Mouse (Mus musculus) left cerebral cortex, postnatal 14 days (tissue): ENCODE measurements around the gene Rnf224. TPM values are rescaled to one million over a fixed set of nuclear protein-coding genes. Genes with fewer than 3 reads are reported as not detected.

Source experiments
- DNase-seq, 2 experiments: peaks; one replicate each; pipeline ENCODE4 v3.0.0; 2021 to 2022; ENCODE audit warnings: low spot score in 2 of 2, mixed read lengths in 1 of 2
- intact Hi-C: fragments of 180-260 bp; cut with DNase I; formaldehyde crosslinking; loops from one replicate; pipeline ENCODE4 v1.15.1; 2025
- total RNA-seq, 2 experiments: library from RNA; stranded (reverse); gene quantifications; 2 replicates each; pipeline ENCODE4 v1.2.3; 2021

The Rnf224 gene
- total RNA-seq, 2 experiments from 2014 or later: not detected

DNA sequence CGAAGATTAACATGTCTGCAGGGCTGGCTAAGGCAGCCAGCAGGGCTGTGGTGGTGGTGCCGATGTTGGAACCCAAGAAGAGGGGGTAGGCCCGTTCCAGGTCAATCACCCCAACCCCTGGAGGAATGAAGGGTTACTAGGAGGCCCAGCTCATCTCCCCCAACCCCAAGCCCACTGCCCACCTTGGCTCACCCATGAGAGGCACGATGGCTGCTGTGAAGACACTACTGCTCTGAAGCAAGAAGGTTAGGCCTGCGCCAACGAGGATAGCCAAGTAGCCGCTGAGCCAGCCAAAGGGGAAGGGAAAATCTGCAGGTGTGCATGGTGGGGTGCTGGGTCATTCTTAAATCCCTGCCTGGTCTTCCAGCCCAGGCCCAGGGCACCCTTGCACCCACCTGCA, 6.0 kb downstream of the Rnf224 start:
- intact Hi-C loops: no loop called here
- no peak for DNase-seq

DNA sequence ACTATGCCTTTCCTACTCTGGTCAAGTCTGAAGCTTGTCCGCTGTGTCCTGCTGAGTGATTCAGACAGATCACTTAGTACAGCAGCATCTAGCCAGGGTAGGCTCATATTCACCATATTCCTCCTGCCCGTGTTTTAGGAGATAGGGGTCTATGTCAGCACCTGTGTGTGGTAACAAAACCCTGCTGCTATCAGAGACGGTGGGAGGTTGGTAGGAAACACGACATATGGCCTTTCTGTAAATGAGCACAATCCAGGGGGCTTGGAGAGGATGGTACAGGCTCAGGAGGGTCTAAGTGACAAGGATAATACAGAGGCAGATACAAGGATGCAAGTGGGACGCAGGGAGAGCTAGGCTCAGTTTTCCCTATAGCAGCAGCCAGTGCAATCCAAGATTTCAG, 7.0 kb downstream of the Rnf224 start:
- DNase-seq: no peak
- intact Hi-C loops: loop anchor here (2.0 to 5.0 kb wide), 2 partner anchors 37 to 43 kb away; partner anchors contain the start of genes Anapc2 and Ssna1

DNA sequence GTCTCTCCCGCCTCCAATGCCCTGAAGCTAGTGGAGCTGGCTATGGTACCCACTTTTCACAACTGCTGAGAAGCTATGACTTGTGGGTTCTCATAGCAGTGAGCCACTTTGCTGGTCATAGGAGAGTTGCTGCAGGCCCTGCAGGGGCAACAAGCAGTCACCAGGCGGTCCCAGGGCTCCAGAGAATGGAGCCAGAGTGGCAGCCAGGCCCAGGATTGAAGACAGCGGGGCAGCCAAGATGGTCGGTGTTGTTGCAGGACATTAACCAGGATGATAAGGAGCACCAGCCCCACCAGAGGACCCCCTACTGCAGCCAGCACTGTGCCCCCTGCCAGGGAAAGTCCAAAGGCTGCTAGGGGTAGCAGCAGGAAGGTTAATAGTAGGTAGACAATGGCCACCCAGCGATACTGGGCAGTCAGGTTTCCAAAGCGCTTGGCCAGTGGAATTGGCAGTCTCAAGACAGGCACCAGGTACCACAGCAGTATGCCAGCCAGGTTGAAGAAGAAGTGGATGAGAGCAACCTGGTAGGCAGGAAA, 7.5 kb downstream of the Rnf224 start:
- DNase-seq: no peak
- intact Hi-C loops: loop anchor here (2.0 to 5.0 kb wide), 2 partner anchors 36 to 43 kb away; partner anchors contain the start of genes Anapc2 and Ssna1

DNA sequence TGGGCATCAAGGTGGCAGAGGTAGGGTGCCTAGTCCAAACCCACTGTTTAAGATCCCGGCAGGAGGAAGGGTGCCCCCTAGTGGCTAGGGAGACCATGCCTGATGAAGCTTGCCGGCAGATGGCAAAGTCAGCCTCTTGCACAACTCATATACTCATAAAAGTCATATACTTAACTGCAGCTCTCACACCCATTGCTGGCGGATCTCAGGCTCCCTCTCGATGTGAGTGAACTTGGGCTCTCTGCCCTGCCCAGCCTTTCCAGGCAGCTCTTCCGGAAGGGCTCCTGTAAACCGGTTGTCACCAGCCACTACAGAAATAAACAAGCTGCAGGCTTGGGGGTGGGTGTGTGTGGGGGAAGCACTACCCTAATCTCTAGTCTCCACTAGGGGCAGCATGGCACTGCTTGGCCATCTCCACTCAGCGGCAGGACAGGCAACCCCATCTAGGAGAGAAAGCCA, 8.1 kb downstream of the Rnf224 start:
- intact Hi-C loops: loop anchor here (2.0 to 5.0 kb wide), 2 partner anchors 36 to 44 kb away; partner anchors contain the start of genes Anapc2 and Ssna1
- DNase-seq: peak; percentile 81 to 96

DNA sequence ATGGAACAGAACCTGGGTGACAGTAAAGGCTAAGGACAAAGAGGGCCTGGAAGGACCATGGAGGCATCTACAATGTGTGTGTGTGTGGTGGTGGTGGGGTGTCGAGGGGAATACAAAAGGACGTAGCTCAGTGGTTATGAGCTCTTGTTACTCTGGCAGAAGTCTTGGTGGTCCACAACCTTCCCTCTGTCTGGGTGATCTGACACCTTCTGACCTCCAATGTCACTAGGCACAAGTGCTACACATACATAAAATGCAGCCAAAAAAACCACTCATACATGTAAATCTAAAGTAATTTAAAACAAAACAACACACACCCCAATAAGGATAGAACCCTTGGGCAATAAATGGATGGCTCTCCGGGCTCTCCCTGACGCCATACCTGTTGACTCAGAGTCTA, 9.2 kb downstream of the Rnf224 start:
- no peak for DNase-seq
- intact Hi-C loops: loop anchor here (5.0 kb wide), 1 partner anchor 45 kb away; the partner anchor contains the start of genes Anapc2 and Ssna1

DNA sequence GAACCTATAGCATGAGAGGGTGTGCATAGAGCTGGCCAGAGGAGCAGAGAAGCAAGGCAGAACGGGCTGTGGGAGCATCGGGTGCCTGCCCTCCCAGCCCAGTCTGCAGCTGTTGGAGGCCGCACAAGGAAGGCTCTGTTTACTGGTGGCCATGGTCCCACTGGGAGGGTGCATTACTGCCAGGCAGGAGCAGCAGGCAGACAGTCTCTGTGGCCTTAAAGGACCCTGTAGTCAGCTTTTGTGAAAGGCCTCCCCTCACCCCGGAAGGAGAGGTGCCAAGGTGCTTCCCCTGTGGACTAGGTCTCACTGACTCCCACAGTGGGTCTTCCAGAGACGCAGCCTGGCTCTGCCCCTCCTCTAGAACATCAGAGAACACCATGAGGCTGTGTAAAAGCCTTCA, 9.7 kb downstream of the Rnf224 start:
- DNase-seq: peak; percentile 47 to 54
- intact Hi-C loops: loop anchor here (5.0 kb wide), 1 partner anchor 45 kb away; the partner anchor contains the start of genes Anapc2 and Ssna1

DNA sequence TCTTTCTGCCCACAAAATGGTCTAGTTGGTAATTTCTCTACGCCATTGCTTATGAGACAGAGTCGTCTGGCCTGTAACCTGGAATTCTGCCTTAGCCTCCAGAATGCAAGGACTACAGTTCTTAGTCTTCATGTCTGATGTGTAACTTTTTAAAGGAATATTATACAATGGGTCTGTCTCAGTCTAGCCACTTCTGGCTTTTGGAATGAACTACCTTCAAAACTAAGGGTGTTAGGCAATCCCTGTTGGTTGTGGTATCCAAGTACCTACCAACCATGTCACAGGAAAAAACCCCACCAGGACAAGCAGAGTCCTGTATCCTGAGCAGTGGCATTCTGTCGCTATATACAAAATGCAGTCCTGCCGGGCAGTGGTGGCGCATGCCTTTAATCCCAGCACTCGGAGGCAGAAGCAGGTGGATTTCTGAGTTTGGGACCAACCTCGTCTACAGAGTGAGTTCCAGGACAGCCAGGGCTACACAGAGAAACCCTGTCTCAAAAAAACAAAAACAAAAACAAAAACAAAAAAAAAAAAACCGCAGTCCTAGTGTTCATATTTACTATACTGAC, 10.7 kb downstream of the Rnf224 start:
- DNase-seq: no peak
- intact Hi-C loops: loop anchor here (5.0 kb wide), 1 partner anchor 46 kb away; the partner anchor contains the start of genes Anapc2 and Ssna1

DNA sequence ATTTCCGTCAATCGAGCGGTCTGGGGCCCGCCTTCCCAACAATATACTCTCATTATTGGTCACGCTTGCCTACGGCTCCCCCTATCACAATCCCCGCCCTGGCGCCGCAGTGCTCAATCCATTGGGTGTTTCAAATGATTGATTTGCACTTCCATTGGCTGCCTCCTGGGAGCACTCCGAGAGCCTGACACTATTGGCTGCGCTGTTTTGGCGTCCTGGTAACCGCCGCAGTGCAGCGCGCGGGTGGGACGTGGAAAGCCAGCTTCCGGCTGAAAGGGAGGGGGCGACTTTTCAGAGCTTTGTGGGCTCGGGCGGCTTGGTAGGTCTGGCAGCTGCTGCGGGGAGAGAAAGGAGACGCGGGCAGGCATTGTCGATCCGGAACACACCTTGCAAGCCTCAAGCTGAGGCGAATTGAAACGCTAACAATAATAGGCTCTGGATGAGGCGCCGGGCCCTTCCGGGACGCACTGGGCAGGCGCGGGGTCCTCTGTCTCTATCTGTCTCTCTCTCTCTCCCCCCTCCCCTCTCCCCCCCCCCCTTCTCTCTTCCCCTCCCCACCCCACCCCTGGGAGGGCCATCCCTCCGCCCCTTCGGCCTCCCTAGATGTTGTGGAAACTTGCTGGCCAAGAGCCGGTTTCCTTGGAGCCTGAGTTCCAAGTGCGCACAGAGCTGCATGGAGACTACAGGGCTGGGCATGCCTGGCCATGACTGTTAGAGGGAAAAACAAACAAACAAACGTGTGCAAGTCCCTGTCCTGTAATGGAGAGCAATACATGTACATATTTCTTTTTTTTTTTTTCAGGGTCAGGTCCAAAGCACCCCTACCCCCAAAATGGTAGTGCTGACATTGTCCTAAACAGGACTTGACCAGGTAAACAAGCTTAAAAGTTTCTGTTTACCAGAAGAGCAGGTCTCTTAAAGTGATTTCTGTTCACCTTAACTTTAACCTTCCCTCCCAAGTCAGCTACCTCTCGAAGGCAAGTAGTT, 11.5 kb downstream of the Rnf224 start:
- DNase-seq: peak; percentile 99 to 100
- intact Hi-C loops: loop anchor here (5.0 kb wide), 1 partner anchor 47 kb away; the partner anchor contains the start of genes Anapc2 and Ssna1

DNA sequence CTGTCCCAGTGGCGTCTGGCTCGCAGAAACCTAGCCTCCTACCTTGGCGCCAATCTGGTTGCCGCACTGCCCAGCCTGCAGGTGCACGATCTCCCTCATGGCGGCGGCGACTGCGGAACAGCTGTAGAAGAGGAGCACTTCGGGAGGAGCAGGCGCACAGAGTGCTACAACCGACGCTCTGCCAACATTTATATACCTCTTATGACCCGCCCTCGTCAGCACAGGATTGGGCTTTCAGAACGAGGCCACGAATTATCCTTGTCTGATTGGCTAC, 12.2 kb downstream of the Rnf224 start, which contains the start of gene Tubb4b:
Gene Tubb4b (minus strand): TSS at position 211 of the 274 bp plus-strand sequence.
- no peak for DNase-seq
- intact Hi-C loops: no loop called here

DNA sequence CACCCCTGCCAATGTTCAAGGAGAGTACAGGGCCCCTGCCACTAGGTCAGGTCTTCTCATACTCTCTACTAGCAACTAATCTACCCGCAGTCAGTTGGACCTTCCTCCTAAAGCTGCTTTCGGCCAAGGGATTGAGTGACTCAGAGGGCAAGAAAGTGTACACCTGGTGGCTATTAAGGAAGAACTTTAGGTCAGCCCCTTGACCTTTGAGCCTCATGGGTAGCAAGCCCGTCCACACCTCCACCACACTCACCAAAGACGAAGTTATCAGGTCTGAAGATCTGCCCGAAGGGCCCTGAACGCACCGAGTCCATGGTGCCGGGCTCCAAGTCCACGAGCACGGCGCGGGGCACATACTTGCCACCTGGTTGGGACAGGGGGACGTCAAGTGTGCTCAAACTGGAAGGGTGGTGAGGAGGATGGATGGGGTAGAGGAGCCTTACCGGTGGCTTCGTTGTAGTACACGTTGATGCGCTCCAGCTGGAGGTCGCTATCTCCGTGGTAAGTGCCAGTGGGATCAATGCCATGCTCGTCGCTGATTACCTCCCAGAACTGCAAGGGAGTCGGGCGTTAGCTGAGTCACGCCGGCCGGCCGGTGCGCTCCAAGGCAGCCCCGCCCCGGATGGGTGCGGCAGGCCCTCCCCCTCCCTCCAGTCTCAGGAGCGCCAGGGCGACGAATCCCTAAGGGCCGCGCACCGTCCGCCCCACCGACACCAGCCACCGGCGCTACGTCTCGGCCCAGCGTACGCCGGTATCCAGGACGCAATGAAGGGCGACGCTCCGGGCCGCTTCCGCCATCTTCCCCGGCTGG, 12.7 kb downstream of the Rnf224 start:
- intact Hi-C loops: no loop called here
- peak; percentile 75 to 77 for DNase-seq

DNA sequence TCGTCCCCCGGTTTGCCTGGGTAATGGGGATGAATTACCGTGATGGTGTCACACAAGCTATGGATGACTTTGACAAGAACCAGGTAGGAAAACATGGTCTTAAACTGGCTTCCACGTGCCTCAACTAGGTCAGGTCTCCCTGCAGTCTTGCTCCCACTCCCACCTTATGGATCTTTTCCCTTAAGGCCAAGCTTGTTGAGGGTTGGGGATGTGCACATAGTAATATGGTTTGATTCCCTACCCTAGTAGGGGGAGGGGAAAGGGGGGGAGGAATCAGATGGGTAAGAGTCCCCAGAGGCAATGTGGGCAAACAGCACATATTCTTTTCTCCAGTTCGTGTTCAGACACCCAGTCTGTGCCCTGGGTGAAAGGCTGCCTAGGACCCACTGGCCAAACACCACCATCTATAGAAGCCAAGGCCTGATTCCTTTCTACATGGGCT, 15.2 kb downstream of the Rnf224 start:
- DNase-seq: no peak
- intact Hi-C loops: no loop called here

DNA sequence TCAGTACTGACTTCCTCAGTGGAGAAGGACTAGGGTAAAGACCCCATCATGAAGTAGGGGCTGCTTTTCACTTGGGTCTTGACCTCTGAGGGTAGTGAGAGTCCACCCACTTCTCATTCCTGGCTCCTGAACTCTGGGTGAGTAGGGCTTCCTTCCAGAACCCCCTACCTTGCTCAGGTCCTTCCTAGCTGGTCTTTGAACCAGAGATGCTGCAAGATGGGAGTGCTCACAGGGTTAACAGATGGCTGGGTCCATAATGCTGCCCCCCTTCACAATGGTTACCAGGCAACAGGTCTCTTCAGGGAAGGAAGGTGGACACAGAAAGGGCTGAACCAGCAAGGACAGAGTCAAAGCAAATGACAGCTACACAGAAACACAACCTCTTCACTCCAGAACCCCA, 18.1 kb downstream of the Rnf224 start, which contains the start of gene Fam166a:
Gene Fam166a (plus strand): TSS at position 301 of the 400 bp plus-strand sequence.
- intact Hi-C loops: no loop called here
- no peak for DNase-seq

DNA sequence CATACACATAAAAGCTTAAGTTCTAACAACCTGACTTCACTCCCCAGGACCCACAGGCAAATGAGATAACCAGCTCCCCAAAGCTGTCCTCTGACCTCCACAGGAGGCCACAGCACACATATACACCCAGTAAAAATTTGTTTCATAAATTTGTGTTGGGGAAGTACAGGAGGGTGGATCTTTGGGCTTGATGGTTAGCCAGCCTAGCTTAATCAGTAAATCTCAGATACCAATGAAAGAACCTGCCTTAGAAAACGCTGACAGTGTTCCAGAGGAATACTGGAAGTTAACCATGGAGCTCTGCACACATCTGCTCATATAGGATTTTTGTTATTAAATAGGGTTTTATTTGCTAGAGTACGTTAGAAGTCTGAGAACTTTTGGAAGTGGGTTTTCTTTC, 18.9 kb downstream of the Rnf224 start:
- no peak for DNase-seq
- intact Hi-C loops: no loop called here

DNA sequence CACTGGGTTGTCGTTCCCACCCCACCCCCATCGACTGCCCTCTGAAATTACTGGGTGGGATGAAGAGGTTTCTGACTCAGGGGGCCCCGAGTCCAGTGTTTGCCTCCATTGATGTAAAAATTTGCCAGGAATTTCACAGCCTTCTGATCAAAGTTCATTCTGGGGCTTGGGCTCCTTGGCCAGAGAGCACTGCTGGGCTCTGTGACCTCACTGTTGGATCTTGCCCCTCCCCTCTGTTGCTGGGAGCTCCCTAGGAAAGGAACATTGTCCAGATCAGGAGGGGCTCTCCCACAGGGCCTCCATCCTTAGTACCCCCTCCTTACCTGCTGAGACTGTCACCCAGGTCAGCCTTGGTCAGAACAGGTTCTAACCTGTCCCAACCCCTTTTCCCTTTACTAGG, 22.1 kb downstream of the Rnf224 start, which contains the start of gene Stpg3:
Gene Stpg3 (minus strand): TSS at position 194 of the 400 bp plus-strand sequence.
- DNase-seq: no peak
- intact Hi-C loops: no loop called here

DNA sequence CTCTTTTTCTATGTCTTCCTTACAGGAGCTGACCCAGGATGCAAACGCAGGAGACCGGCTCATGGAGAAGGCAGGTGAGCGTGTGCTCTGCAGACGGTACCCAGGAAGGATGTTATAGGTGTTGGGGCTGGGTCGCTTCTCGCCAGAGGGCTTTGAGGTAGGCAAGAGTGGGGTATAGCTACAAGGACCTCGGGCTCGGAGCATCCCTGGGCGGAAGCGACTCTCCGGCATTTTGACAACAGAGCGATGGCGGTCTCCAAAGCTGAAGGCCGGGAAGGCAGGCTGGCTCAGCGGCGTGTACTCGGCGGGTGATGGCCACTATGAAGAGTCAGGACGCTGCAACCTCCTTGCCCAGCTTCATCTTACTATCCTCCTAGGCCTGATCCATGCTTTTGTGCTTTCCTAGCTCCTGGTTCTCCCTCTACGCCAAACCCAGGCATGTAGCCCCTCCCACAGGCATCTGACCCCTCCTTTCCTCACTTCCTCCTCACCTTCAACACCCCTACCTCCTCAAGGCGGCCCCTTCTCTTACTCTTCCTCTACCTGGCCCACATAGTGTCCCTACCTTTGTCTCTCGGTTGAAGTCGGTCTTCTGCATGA, 23.2 kb downstream of the Rnf224 start:
- intact Hi-C loops: no loop called here

DNA sequence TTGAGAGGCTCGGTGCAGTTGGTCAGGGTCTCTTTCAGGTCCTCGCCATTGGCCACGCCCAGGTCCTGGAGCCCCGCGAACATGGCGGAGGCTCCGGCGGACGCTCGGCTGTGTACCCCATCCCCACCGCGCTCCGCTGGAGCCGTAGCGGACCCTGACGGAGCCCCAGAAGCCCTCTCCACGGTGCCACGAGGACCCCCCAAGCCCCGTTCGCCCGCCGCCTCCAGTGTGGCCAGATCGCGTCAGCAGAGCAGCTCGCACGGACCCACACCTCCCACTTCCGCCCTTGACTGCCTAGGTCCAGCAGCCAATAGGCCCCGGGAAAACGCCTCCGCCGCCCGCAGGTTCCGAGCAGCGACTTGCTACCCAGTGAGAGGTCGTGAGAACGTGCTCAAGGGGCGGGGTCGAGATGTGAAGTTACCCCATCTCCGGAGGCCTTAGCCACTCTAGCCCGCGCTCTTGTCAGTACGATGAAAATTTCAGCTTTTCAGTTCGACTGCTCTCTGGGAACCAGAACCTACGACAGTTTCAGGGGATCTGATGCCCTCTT, 25.4 kb downstream of the Rnf224 start, which contains the start of gene Nelfb:
Gene Nelfb (minus strand): TSS at position 369 of the 550 bp plus-strand sequence.
- intact Hi-C loops: no loop called here
- peak; percentile 76 to 80 for DNase-seq

More for the DNA sequence above, 23.2 kb downstream of the Rnf224 start:
- DNase-seq: no peak

DNA sequence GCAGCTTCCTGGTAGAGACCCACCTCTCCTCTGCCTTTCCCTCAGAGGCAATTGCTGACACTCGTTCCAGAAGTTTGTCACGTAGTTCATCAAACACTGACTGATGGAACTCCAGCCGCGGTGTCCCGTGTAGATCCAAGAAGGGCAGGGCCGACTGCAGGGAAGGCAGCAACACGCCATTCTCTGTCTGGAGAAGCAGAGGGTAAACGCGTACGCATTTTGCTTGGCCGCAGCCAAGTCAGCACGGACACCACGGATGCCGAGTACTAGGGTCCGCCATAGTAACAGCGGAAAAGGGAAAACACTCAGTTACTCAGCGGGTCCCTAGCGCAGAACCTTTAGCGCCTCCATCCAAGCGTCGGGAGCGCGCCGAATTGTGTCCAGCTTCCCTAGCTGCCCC, 25.9 kb downstream of the Rnf224 start:
- DNase-seq: no peak
- intact Hi-C loops: no loop called here

DNA sequence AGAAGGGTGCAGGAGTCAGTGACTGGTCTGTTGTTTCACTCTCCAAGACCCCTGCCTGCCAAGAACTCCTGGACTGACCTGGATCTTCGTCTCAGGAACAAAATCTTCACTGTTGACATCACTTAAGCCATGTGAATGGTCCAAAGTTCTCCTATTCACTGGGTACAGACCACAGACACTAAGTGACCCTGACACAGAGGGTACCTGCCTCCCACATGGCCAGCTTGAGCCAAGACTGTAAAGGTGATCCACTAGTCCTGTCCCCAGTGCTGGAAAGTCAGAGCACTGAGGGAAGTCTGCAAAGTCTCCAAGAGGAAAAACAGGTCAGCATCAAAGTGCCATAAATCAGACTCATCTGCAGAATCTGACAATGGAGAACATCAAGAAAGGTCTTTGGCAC, 29.0 kb downstream of the Rnf224 start:
- DNase-seq: no peak
- intact Hi-C loops: no loop called here
